Mouse (Mus musculus): ENCODE measurements around the gene Gale.
A peak's percentile ranks its signal among the peaks of the same experiment; 100 is the strongest.
"Not testable (repeated sequence)": the region's sequence is repeated elsewhere in the genome, so short reads cannot be mapped to it uniquely, and the experiment has no call there.

Gene Gale

GRCm38 (mm10) chr4:135963457-135964193 lies at the start of gene Gale:
Gene Gale (plus strand): TSS chr4:135963727.
- peak; percentile 95 for DNase-seq

- no peak for DNase-seq
Observed at GRCm38 (mm10) chr4:135918635-135919279, 44.8 kb upstream of the Gale start.

- DNase-seq, result no peak
Observed at GRCm38 (mm10) chr4:135919280-135919639, 44.3 kb upstream of the Gale start.

- peak; percentile 91 for DNase-seq
Observed at GRCm38 (mm10) chr4:135920304-135921241, 43.0 kb upstream of the Gale start, which contains the start of gene Fuca1. Gene Fuca1 (plus strand): TSS chr4:135920735.

- no peak for DNase-seq
Observed at GRCm38 (mm10) chr4:135921257-135922120, 42.0 kb upstream of the Gale start.

- no peak for DNase-seq
Observed at GRCm38 (mm10) chr4:135922190-135922589, 41.3 kb upstream of the Gale start.

- DNase-seq, result no peak
Observed at GRCm38 (mm10) chr4:135924418-135924817, 39.1 kb upstream of the Gale start.

- no peak for DNase-seq
Observed at GRCm38 (mm10) chr4:135925341-135925740, 38.2 kb upstream of the Gale start.

GRCm38 (mm10) chr4:135926195-135926808 lies 37.2 kb upstream of the Gale start:
- DNase-seq, result no peak

GRCm38 (mm10) chr4:135926861-135927260 lies 36.7 kb upstream of the Gale start:
- DNase-seq, result no peak

- no peak for DNase-seq
Observed at GRCm38 (mm10) chr4:135928376-135928775, 35.2 kb upstream of the Gale start.

- DNase-seq, result no peak
Observed at GRCm38 (mm10) chr4:135929405-135929804, 34.1 kb upstream of the Gale start.

GRCm38 (mm10) chr4:135929828-135930227 lies 33.7 kb upstream of the Gale start:
- DNase-seq, result no peak

- DNase-seq, result no peak
Observed at GRCm38 (mm10) chr4:135930239-135930638, 33.3 kb upstream of the Gale start.

- no peak for DNase-seq
Observed at GRCm38 (mm10) chr4:135931832-135932231, 31.7 kb upstream of the Gale start.

GRCm38 (mm10) chr4:135934708-135935500 lies 28.6 kb upstream of the Gale start:
- no peak for DNase-seq

- no peak for DNase-seq
Observed at GRCm38 (mm10) chr4:135935502-135935901, 28.0 kb upstream of the Gale start.

- DNase-seq, result no peak
Observed at GRCm38 (mm10) chr4:135938858-135939257, 24.7 kb upstream of the Gale start.

- DNase-seq, result not testable (repeated sequence)
Observed at GRCm38 (mm10) chr4:135941026-135941425, 22.5 kb upstream of the Gale start.

GRCm38 (mm10) chr4:135942193-135942592 lies 21.3 kb upstream of the Gale start:
- no peak for DNase-seq

GRCm38 (mm10) chr4:135943389-135943788 lies 20.1 kb upstream of the Gale start:
- peak; percentile 43 for DNase-seq
